Mouse (Mus musculus) cerebellum, adult 11-12 months (tissue): ENCODE measurements around the gene Dffb.
A peak's percentile ranks its signal among the peaks of the same experiment; 100 is the strongest.

Experiments used
- DNase-seq: peaks from one replicate; pipeline ENCODE4 v3.0.0; 2022

Dffb gene

DNA sequence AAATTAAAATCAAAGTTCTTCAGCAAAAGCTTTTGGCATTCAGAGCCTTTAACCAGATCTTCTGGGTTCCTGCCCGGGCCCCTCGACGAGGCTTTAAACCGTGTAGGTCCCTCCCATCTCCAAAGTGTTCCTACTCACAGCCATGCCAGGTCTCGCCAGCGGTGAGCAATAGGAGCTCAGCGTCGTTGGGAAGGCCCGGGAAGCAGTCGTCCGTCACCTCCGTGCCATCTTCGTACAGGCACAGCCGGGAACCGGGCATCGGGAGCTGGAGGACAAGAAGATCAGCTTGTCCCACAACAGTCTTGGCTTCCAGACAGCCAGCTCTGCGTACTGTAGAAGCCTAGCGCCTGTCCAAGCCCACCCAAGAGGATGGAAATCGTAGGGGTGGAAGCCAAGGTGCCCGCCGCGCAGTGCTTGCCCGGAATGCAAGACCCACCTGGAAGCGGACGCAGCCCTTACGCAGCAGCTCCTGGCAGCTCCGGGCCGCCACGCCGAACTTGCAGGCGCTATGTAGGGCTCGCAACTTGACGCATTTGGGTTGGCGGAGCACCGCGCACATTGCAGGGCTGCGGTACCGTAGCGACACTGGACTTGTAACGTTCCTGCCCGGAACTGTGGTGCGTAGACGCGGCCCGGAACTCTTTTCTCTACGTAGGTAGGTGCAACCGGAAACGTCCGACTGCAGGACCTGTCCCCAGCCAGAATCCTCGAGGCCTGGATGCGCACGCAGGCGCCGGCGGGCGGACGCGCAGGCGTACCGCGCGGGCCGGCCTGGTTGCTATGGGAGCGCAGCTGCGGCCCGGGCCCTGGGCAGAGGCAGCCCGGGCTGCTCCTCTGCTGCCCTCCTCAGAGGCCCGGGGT lies at the start of gene Dffb, which contains the start of gene Cep104:
TSS of gene Dffb (minus strand) at position 696 of the 861 bp plus-strand sequence.
TSS of gene Cep104 (plus strand) at position 764 of the 861 bp plus-strand sequence.
- DNase-seq, result peak; percentile 90

GRCm38 (mm10) chr4:154023754-154024601 lies 49.1 kb upstream of the Dffb start:
- no peak for DNase-seq

- no peak for DNase-seq
Measured at GRCm38 (mm10) chr4:154022844-154023243, 47.9 kb upstream of the Dffb start.

GRCm38 (mm10) chr4:154022407-154022806 lies 47.5 kb upstream of the Dffb start:
- DNase-seq, result no peak

GRCm38 (mm10) chr4:154021432-154021831 lies 46.5 kb upstream of the Dffb start:
- no peak for DNase-seq

GRCm38 (mm10) chr4:154019571-154019970 lies 44.6 kb upstream of the Dffb start:
- no peak for DNase-seq

DNA sequence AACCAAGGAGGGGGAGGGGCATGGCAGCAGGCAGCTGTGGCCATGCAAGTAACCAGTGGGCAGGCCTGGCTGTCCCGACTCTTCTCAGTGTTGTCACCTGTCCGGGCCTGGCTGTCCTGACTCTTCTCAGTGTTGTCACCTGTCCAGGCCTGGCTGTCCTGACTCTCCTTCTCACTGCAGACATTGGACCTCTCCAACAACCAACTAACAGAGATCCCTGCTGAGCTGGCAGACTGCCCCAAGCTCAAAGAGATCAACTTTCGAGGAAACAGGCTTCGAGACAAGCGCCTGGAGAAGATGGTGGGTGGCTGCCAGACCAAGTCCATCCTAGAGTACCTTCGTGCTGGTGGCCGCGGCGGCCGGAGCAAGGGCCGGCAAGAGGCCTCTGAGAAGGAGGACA lies 40.5 kb upstream of the Dffb start:
- DNase-seq, result no peak

DNA sequence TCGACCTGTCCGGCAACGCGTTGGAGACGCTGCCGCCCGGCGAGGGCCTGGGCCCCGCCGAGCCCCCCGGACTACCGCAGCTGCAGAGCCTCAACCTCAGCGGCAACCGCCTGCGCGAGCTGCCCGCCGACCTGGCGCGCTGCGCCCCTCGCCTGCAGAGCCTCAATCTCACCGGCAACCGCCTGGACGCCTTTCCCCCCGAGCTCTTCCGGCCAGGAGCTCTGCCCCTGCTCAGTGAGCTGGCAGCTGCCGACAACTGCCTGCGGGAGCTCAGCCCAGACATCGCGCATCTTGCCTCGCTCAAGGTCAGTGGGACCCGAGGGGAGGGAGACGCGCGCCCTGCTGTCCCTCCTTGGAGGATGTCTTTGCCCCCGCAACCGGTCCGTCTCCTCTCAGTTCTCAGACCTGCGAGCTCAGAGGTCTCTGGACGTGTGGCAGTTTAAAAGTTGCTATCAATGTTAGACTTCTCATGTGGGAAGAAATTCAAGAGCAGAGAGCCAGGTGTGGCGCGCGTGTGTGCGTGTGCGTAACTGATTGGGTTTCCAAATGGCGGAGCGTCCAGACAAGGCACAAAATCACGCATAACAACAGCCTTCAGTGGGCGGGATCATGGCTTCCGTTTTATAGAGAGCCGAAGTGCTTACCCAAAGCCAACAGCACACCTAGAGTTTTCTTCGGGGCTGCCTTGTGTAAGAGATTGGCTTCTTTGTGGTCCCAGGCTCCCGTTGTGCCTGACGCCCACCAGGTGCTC lies 37.4 kb upstream of the Dffb start:
- peak; percentile 38 for DNase-seq

- peak; percentile 86 for DNase-seq
Measured at GRCm38 (mm10) chr4:154011646-154012089, 36.7 kb upstream of the Dffb start, which contains the start of gene Lrrc47. Gene Lrrc47, plus strand, starts transcription at chr4:154011731.

DNA sequence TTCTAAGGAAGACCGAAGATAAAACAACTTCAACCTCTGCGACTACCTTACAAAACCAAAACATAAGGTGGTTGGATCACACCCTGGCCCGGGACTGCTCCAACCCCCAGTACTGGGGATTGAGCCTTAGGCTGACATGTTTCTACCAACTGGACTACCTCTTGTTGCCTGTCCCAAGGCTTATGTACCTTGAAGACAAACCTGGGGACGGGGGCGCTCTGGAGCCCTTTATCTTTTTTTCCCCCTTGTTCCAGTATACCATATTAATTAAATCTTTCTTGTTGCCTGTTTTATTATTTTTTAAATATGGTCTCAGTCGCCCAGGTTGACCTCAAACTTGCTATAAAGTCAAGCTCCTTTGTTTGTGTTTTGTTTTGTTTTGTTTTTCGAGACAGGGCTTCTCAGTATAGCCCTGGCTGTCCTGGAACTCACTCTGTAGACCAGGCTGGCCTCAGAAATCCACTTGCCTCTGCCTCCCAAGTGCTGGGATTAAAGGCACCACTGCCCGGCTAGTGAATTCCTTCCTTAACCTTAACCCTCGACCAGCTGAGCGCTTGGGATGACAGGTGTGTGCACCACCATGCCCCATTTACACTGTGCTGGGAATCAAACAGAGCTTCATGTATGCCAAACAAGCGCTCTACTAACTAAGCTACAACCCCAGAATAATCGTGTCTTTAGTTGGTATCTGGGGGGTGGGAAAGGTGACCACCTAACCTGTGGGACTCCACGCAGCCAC lies 36.1 kb upstream of the Dffb start:
- no peak for DNase-seq

DNA sequence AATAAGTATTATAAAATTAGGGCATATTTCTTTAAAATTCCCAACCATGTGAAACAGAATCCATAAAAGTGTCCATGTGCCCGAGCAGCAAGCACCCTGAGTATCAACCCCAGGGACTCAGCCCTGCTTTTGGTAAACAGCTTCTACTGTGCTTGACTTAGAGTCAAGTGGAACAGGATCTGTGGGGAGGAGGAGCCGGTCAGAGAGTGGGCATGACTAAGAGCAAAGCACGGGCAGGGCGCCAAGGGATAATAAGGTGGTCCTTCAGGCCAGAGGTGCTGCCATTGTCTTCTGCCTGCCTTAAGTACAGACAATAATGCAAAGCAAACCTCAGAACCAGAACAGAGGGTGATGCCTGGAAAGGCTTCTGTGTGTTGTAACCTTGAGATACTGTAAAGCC lies 32.8 kb upstream of the Dffb start:
- DNase-seq, result no peak

- DNase-seq, result no peak
Measured at GRCm38 (mm10) chr4:154006264-154006663, 31.3 kb upstream of the Dffb start.

GRCm38 (mm10) chr4:154005488-154005887 lies 30.6 kb upstream of the Dffb start:
- DNase-seq, result no peak

- no peak for DNase-seq
Measured at GRCm38 (mm10) chr4:153993505-153993904, 18.6 kb upstream of the Dffb start.

GRCm38 (mm10) chr4:153992715-153993114 lies 17.8 kb upstream of the Dffb start:
- no peak for DNase-seq

GRCm38 (mm10) chr4:153980470-153980869 lies 5.5 kb upstream of the Dffb start:
- DNase-seq, result no peak

DNA sequence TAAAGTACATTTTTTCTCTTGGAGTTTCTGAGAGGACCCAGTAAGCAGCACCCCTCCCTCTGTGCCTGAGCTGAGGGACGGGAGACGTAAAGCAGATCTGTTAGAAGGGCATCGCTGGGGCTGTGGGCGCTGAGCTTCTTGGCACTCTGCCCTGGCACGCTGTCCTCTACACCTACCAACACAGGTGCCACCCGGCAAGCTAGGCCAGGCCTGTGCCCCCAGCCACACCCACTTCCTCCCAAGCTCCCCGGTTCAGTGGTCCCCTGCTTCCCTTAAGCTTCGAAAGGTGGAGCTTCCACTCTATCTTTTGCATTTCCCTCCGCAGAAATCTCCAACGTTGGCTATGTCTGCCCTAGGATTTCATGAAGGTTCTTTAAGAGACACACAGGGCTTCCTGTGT lies 4.3 kb upstream of the Dffb start:
- no peak for DNase-seq

DNA sequence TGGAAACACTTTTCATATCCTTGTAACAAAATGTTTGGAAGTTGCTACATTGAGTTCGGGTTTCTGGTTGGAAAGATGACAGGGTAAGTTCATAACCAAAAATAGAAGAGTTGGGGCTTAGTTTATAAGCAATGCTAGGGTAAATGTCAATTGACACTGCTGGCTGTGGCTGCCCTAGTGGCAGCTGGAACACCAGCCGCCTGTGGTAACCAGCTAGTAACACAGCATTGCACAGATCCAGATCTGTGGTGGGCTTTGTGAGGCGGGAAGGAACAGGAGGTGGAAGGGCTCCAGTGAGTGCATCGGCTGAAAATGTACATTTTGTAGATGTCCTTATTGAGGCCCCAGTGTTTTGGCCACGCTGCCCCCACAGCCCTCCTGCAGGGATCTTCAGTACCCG lies 842 bp upstream of the Dffb start:
- DNase-seq, result no peak

- no peak for DNase-seq
Measured at GRCm38 (mm10) chr4:153975292-153975662, 351 bp upstream of the Dffb start.

DNA sequence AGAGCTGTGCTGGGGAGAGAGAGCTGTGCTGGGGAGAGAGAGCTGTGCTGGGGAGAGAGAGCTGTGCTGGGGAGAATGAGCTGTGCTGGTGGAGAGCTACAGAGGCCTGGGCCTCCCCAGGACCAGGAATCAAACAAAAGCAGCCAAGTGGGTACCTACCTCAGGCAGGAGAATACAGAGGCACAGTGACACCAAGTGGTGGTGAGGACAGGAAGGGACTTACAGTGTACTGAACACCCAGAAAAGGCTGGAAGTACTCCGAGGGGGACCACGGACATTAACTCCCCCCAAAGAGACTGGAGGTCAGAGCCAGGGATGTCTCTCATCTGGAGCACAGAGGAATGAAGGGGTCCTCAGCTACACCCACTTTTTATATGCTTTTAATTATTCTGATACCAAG lies 6.9 kb downstream of the Dffb start:
- DNase-seq, result no peak

DNA sequence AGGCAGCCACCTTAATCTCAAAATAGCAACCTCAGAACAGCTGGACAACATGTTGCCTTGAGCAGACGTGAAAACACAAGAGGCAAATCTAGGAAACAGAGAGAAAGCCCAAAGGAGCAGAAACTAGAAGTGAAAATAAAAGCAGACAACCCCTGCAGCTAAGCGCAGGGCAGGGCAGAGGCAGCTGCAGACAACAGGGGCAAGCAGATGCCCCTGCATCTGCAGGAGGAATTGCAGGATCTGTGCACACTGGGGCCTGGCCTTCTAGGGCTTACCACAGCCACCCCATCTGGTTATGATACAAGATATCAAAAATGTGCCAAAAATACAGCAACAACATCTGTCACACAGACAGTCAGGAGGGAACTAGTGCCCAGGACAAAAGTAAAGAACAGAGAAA lies 7.4 kb downstream of the Dffb start:
- no peak for DNase-seq

DNA sequence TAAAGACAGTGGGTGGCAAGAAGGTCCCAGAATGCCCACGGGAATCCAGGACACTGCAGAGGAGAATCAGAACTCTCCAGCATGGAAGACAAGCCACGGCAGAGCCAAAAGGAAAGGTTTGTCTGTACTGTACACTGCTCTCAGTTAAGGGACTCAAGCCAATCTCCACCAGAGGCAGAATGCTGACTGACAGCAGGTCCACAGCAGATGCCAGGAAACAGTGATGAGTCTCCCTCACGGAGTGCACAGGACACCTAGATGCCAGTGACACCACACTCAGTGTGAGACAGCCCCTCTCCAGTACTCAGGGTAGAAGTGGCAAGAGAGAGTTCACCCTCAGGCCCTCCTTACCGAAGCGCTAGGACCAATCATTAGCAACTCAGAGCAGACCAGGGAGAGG lies 8.3 kb downstream of the Dffb start:
- no peak for DNase-seq
